In the genomic region with DNA sequence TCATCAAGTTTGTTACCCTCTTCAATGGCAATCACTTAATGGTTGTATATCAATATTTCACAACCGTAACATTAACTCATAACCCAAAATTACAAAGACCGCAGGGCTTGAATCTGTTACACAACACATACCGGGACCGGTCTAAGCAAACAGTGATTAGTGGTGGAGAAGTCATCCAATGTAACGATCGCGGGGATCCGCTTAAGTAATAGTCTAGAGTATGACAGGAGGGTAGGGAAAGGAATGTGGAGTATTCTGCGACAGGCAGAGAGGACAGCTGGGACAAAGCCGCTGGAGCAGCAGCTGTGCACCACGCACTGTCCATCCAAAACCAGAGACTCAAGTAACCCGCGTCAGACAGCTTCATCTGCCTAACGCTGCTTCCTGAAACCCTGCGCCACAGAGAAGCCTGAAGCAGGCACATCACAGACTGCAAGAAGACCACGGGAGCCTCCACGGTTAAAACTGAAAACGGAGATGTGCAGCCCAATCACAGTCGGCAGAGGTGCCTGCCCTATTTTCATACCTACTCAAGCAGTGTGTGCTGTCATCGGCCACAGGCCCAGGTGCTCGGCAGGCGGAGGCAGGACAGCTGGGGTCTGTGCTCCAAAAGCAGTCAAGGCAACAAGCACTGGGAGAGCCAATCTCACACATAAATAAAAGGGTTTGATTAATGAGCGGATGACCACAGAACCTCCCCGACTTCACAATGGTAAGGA, we compare ENCODE assay signal across 9 mouse cellular contexts. TPM values are rescaled to one million over a fixed set of nuclear protein-coding genes. Genes with fewer than 3 reads are reported as not detected.
DNase-seq lines count a peak whose midpoint lies in the region; ATAC-seq lines count a peak whose summit lies in the region.
"Had no signal": no experiment of that assay in that cellular context is flagged by ENCODE, and none has a peak within 500 bp of the region (broad histone marks: within the 10 kb centered on the region; RNA-seq: fewer than 3 reads in every experiment).

No protein-coding gene starts in this region.

- 0 out of 2 replicates have a peak overlapping the region, but pooled peaks have one; percentile 6 for H3K4me3 ChIP-seq in heart, embryonic 15.5 days

- no peaks in the 10 kb centered on the region for H3K36me3 ChIP-seq in heart, embryonic 15.5 days

- H3K9ac ChIP-seq in heart, embryonic 15.5 days, result no peak overlapping the region

- H3K27me3 ChIP-seq in heart, embryonic 15.5 days, result no peaks in the 10 kb centered on the region

- 46% methylated on average over 24 of the region's 24 CpGs for WGBS in heart, embryonic 15.5 days

- no peaks in the 10 kb centered on the region for H3K9me3 ChIP-seq in heart, embryonic 15.5 days (replicated peaks)

- peak overlapping the region; percentile 54; the same call in 1 of the 2 replicates for H3K27ac ChIP-seq in heart, embryonic 15.5 days
- H3K27ac ChIP-seq: macrophage had no signal

- ATAC-seq in heart, embryonic 15.5 days (replicated peaks; ENCODE audit: insufficient number of reproducible peaks, insufficient read depth, low FRiP score, low read depth), result no peak

- intact Hi-C loops in heart, postnatal 14 days (cut with DNase I), result no loop called here

- peaks cover 67% of the 10 kb centered on the region for H3K4me1 ChIP-seq in heart, embryonic 15.5 days (replicated peaks)

- no peak for DNase-seq in heart, adult 11 months
- DNase-seq in CD4-positive, CD25-positive, alpha-beta regulatory T cell, adult 2 months (ENCODE audit: low read depth, low spot score), result peak; percentile 31
- DNase-seq in heart, postnatal 14 days, result peak; percentile 6 to 14
- DNase-seq in lung, postnatal 4 days, result peak; percentile 26 to 69
- DNase-seq in spleen, adult 12 weeks (ENCODE audit: low spot score), result no peak
- DNase-seq in frontal cortex, postnatal 25 days (ENCODE audit: low spot score in 2 of 2), result no peak
- no peak for DNase-seq in c-Kit-positive CD71-positive TER-119-positive erythroid progenitor cells, embryonic 14.5 days (ENCODE audit: low spot score)

- peak overlapping the region; percentile 47 for H3K4me2 ChIP-seq in heart, embryonic 15.5 days

RNA-seq across cellular contexts. Expression of a gene that starts 13.8 kb away (rescaled TPM):
- polyA plus RNA-seq in heart, embryonic 15.5 days (2015; fragmentation: Nextera tagmentation; extraction: Ambion mirVana), result 44.1 and 44.6 TPM in 2 replicates
- 10 to 100 TPM; 43.8 to 44.2 TPM for total RNA-seq in heart, postnatal 14 days (2021)

Comparison
In these comparisons a context has a peak if more than half of its experiments do, and no peak if none do; other contexts are left out.
1. DNase-seq: peak in CD4-positive, CD25-positive, alpha-beta regulatory T cell, adult 2 months (single experiment), heart, postnatal 14 days (2 of 2) and lung, postnatal 4 days (2 of 2); none in heart, adult 11 months (single experiment), spleen, adult 12 weeks (single experiment), frontal cortex, postnatal 25 days (0 of 2) and c-Kit-positive CD71-positive TER-119-positive erythroid progenitor cells, embryonic 14.5 days (single experiment).